Mouse (Mus musculus): ENCODE measurements at regions not wholly inside any gene's neighbourhood (a gene's known extent, or its start where the extent isn't known, plus 50 kb on each side); places are given as distances from the start of the nearest gene placed in this dataset.

DNA sequence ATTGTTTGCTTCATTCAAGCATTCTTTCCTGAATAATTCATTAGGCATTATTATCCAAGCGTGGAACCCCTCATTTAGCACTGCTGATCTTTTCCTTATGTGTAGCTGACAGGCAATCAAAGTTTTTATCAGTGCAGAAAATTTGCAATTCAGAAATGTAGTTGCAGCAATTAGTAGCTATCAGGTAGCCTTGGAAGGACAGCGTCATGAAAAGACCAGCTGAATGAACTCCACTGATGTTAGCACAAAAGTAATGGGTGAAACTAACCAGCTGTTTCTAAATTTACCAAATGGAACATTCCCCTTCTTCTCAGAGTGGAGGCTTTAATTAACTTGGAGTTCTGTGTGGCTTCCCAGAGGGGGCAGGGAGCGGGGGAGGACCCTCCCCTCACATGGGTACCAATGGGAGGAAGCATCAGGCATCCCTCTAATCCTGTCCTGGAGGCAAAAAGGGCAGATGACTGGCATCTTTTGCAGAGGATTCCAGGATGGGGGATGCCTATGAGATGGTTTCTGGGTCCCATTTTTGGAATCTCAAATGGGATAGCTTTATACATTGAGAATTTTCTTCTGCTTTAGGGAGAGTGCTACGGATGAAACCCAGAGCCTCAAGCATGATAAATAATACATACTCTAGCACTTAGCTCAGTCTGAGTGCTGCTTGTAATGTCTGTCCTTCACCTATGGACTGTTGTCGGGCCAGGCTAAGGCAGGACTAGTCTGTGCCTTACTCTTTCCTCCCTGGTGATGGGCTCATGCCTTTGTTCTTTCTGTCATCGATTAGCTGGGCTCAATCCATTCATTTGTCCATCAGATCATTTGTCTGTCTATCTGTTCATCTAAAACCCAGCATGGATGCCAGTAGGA, 117.4 kb upstream of the Rcn1 start:
- TF ChIP-seq CTCF (IDR thresholded peaks at IDR 0.05; ENCODE audit: insufficient read depth, low read depth, low read length): no peak
- no peak for TF ChIP-seq POLR2A (IDR thresholded peaks at IDR 0.05; ENCODE audit: insufficient read depth, low read depth, low read length)
- Histone ChIP-seq H3K4me3 (ENCODE audit: insufficient read depth, low read depth, low read length) (no peak overlapping the region), H3K27ac (ENCODE audit: insufficient read depth, low read depth, low read length) (no peak overlapping the region; the same call in 1 of the 2 replicates), H3K4me1 (ENCODE audit: control insufficient read depth, insufficient read depth, low read length) (peaks cover 7% of the 10 kb centered on the region; the same call in 1 of the 2 replicates)
- WGBS: 29% methylated on average over 6 of the region's 6 CpGs

- 32% methylated on average over 4 of the region's 4 CpGs for WGBS
- TF ChIP-seq POLR2A (IDR thresholded peaks at IDR 0.05; ENCODE audit: insufficient read depth, low read depth, low read length) (no peak), CTCF (IDR thresholded peaks at IDR 0.05; ENCODE audit: insufficient read depth, low read depth, low read length) (no peak)
- Histone ChIP-seq H3K27ac (ENCODE audit: insufficient read depth, low read depth, low read length) (no peak overlapping the region), H3K4me3 (ENCODE audit: insufficient read depth, low read depth, low read length) (no peak overlapping the region), H3K4me1 (ENCODE audit: control insufficient read depth, insufficient read depth, low read length) (peaks cover 8% of the 10 kb centered on the region)
Measured at GRCm38 (mm10) chr2:105521841-105522240, 122.7 kb upstream of the Rcn1 start.

DNA sequence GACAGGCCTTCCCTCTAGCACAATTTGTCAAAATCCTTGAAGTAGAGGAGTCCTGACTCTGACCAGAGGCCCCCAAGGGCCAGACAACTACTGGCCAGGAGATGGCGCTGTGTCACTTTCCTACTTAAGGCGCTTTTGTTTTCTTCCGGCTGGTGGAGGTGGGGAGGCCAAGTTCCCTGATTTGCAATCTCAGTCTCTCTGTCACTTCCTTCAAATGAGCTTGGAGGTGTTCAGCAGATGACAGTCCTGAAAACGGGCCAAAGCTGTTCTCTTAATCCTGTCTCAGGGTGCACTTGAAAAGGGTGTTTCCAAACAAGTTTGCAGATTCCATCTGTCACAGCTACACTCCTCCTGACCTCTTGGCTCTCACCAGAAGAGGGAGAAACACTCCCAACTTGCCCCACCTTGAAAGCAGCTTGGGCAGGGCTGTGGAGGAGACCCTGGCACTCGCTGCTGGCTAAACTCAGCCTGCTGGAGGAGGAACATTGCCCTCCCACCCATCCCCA, 124.2 kb upstream of the Rcn1 start:
- no peak overlapping the region for H3K27ac ChIP-seq (ENCODE audit: insufficient read depth, low read depth, low read length)
- peak; percentile 37; the same call in 1 of the 2 replicates for TF ChIP-seq CTCF (IDR thresholded peaks at IDR 0.05; ENCODE audit: insufficient read depth, low read depth, low read length)
- TF ChIP-seq POLR2A (IDR thresholded peaks at IDR 0.05; ENCODE audit: insufficient read depth, low read depth, low read length): no peak
- peaks cover 3% of the 10 kb centered on the region; the same call in 1 of the 2 replicates for H3K4me1 ChIP-seq (ENCODE audit: control insufficient read depth, insufficient read depth, low read length)
- 26% methylated on average over 5 of the region's 5 CpGs for WGBS
- no peak overlapping the region for H3K4me3 ChIP-seq (ENCODE audit: insufficient read depth, low read depth, low read length)

DNA sequence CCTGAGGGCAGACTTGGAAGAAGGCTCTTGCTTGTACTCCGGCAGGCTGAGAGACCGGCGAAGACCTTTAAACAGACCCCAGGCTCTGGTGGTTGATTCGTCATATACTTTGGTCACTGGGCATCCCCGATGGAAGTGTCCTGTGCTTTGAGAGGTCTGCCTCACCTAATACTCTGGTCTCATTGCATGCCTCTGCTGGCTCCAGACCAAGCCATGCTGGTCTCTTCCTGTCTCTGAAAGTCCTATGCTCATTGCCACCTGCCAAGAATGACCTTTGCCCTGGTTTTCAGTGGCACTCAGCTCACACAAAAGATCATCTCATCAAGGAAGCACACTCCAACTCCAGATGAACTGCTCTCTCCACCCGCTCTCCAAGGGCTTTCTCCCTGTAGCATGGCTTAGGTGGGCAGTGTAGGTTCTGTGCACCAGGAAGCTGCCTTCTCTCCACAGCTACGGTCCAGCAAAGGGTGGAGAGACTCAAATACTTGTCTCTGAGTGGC, 126.0 kb upstream of the Rcn1 start:
- Histone ChIP-seq H3K27ac (ENCODE audit: insufficient read depth, low read depth, low read length) (no peak overlapping the region), H3K4me3 (ENCODE audit: insufficient read depth, low read depth, low read length) (no peak overlapping the region), H3K4me1 (ENCODE audit: control insufficient read depth, insufficient read depth, low read length) (peaks cover 3% of the 10 kb centered on the region; the same call in 1 of the 2 replicates)
- WGBS: 89% methylated on average over 7 of the region's 7 CpGs
- TF ChIP-seq POLR2A (IDR thresholded peaks at IDR 0.05; ENCODE audit: insufficient read depth, low read depth, low read length) (no peak), CTCF (IDR thresholded peaks at IDR 0.05; ENCODE audit: insufficient read depth, low read depth, low read length) (no peak)

GRCm38 (mm10) chr2:105528535-105528934, 129.4 kb upstream of the Rcn1 start:
- TF ChIP-seq CTCF (IDR thresholded peaks at IDR 0.05; ENCODE audit: insufficient read depth, low read depth, low read length): no peak
- TF ChIP-seq POLR2A (IDR thresholded peaks at IDR 0.05; ENCODE audit: insufficient read depth, low read depth, low read length): no peak
- no peak overlapping the region for H3K27ac ChIP-seq (ENCODE audit: insufficient read depth, low read depth, low read length)
- H3K4me1 ChIP-seq (ENCODE audit: control insufficient read depth, insufficient read depth, low read length): no peaks in the 10 kb centered on the region
- H3K4me3 ChIP-seq (ENCODE audit: insufficient read depth, low read depth, low read length): no peak overlapping the region
- WGBS: 92% methylated on average over 8 of the region's 8 CpGs

GRCm38 (mm10) chr2:105544099-105544498, 124.6 kb upstream of the Pax6 start:
- no peak overlapping the region for H3K4me3 ChIP-seq (ENCODE audit: insufficient read depth, low read depth, low read length)
- 89% methylated on average over 13 of the region's 13 CpGs for WGBS
- no peak for TF ChIP-seq POLR2A (IDR thresholded peaks at IDR 0.05; ENCODE audit: insufficient read depth, low read depth, low read length)
- no peak for TF ChIP-seq CTCF (IDR thresholded peaks at IDR 0.05; ENCODE audit: insufficient read depth, low read depth, low read length)

GRCm38 (mm10) chr2:105552092-105552491, 116.6 kb upstream of the Pax6 start:
- H3K27ac ChIP-seq (ENCODE audit: insufficient read depth, low read depth, low read length): no peak overlapping the region
- no peaks in the 10 kb centered on the region for H3K4me1 ChIP-seq (ENCODE audit: control insufficient read depth, insufficient read depth, low read length)
- no peak for TF ChIP-seq CTCF (IDR thresholded peaks at IDR 0.05; ENCODE audit: insufficient read depth, low read depth, low read length)
- no peak for TF ChIP-seq POLR2A (IDR thresholded peaks at IDR 0.05; ENCODE audit: insufficient read depth, low read depth, low read length)
- 71% methylated on average over 2 of the region's 2 CpGs for WGBS
- no peak overlapping the region for H3K4me3 ChIP-seq (ENCODE audit: insufficient read depth, low read depth, low read length)

More at GRCm38 (mm10) chr2:105544099-105544498, 124.6 kb upstream of the Pax6 start:
- Histone ChIP-seq H3K4me1 (ENCODE audit: control insufficient read depth, insufficient read depth, low read length) (no peaks in the 10 kb centered on the region), H3K27ac (ENCODE audit: insufficient read depth, low read depth, low read length) (no peak overlapping the region)

DNA sequence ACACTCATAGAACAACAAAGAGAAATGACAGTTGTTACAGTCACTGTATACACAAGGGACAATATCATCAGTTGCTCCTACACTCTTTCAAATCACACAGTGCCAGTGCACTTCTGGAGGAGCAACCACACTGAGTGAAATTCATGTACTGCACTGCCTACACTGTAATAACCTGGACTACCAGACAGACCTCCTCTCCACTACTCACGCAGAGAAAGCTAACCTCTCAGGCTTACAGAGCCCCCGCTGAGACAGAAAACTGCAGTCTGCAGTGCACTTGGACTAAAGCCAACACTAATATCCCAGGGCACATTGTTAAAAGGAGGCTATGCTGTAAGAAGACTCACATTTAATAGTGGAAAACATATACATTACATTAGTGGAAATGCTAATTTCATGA, 81.9 kb upstream of the Pax6 start:
- WGBS: 9% methylated on average over 2 of the region's 2 CpGs
- Histone ChIP-seq H3K4me3 (ENCODE audit: insufficient read depth, low read depth, low read length) (no peak overlapping the region), H3K27ac (ENCODE audit: insufficient read depth, low read depth, low read length) (no peak overlapping the region), H3K4me1 (ENCODE audit: control insufficient read depth, insufficient read depth, low read length) (no peaks in the 10 kb centered on the region)
- TF ChIP-seq POLR2A (IDR thresholded peaks at IDR 0.05; ENCODE audit: insufficient read depth, low read depth, low read length): no peak
- no peak for TF ChIP-seq CTCF (IDR thresholded peaks at IDR 0.05; ENCODE audit: insufficient read depth, low read depth, low read length)

DNA sequence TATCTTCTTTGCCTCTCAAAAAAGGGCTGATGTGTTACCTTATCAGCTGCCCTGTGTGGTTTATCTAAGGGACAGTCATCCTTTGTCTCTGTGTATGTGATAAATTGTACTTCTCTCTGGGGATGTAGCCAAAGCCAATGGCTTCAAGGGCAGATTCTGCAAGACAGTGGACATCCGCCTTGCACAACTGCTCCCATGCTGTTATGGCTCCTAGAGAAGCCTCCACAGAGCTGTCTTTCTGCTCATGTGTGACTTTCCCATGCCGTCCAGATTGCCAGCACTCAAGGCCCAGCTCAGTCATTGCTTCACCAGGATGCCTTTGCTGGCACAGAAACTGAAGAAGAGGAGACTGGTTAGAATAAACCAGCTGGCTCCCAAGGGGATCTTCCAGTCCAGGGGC, 74.6 kb upstream of the Pax6 start:
- TF ChIP-seq POLR2A (IDR thresholded peaks at IDR 0.05; ENCODE audit: insufficient read depth, low read depth, low read length): no peak
- H3K27ac ChIP-seq (ENCODE audit: insufficient read depth, low read depth, low read length): no peak overlapping the region
- whole genome bisulfite sequencing: 95% methylated on average over 2 of the region's 2 CpGs
- no peak overlapping the region for H3K4me3 ChIP-seq (ENCODE audit: insufficient read depth, low read depth, low read length)
- H3K4me1 ChIP-seq (ENCODE audit: control insufficient read depth, insufficient read depth, low read length): no peaks in the 10 kb centered on the region

All from olfactory bulb, adult 2 months (tissue).